Mouse (Mus musculus): ENCODE measurements at regions not wholly inside any gene's neighbourhood (a gene's known extent, or its start where the extent isn't known, plus 50 kb on each side); places are given as distances from the start of the nearest gene placed in this dataset.

DNA sequence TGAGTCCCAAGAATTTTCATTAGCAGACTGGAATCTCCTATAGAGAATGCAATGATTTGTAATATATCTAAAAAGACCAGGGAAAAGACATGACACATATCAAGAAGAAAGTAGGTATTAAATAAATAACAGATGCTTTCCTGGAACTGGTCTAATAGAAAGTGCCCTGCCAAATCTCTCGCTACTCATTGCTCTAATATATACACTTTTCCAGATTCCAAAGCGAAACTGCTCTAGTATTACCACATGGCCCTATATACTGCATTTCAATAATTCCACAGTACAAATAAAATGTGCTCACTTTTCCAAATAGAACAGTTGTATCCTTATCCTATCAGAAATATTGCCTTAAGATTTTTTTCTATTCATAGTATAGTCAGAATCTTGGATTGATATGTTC is 909.0 kb upstream of the Cited2 start:
- TF ChIP-seq EP300 (IDR thresholded peaks at IDR 0.05; ENCODE audit: low read depth) (no peak), CTCF (IDR thresholded peaks at IDR 0.05; ENCODE audit: low read depth) (no peak)
- Histone ChIP-seq H3K4me1 (ENCODE audit: insufficient read depth) (no peaks in the 10 kb centered on the region), H3K4me2 (ENCODE audit: low read depth, low read length) (no peak overlapping the region), H3K27ac (ENCODE audit: low read depth) (no peak overlapping the region), H3K9ac (replicated peaks) (no peak overlapping the region), H3K27me3 (ENCODE audit: insufficient read depth, low read length) (no peaks in the 10 kb centered on the region), H3K4me3 (ENCODE audit: low read depth, low read length) (no peak overlapping the region), H3K9me3 (ENCODE audit: low read length) (no peaks in the 10 kb centered on the region), H3K36me3 (replicated peaks; ENCODE audit: insufficient read depth, low read length) (no peaks in the 10 kb centered on the region)
- ATAC-seq (no peak), DNase-seq (no peak)
- 77% methylated on average over 2 of the region's 2 CpGs for WGBS (ENCODE audit: insufficient replicate concordance)

DNA sequence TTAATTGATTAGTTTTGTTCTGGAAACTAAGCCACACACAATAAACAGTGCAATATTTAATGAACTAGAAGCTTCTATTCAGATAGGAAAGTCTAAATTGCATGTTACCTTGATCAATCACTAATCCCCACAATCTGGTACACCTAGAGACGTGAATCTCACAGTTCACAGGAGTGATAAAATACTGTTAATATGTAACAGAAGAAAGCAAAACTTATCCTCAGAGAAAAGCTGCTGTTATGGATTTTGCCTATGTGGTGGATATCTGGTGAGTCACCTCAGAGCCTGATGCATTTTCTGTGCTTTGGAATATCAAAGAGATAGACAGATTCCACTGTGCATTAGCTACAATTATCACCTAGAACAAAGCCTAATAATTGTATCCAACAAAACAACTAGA is 861.5 kb upstream of the Cited2 start:
- H3K9me3 ChIP-seq (ENCODE audit: low read length) = no peaks in the 10 kb centered on the region
- no peaks in the 10 kb centered on the region for H3K36me3 ChIP-seq (replicated peaks; ENCODE audit: insufficient read depth, low read length)
- H3K27ac ChIP-seq (ENCODE audit: low read depth) = no peak overlapping the region
- H3K4me2 ChIP-seq (ENCODE audit: low read depth, low read length) = no peak overlapping the region
- H3K4me3 ChIP-seq (ENCODE audit: low read depth, low read length) = no peak overlapping the region
- 71% methylated on average over 1 of the region's 1 CpGs for WGBS (ENCODE audit: insufficient replicate concordance)
- H3K9ac ChIP-seq (replicated peaks) = no peak overlapping the region
- no peak for TF ChIP-seq CTCF (IDR thresholded peaks at IDR 0.05; ENCODE audit: low read depth)
- no peak for TF ChIP-seq EP300 (IDR thresholded peaks at IDR 0.05; ENCODE audit: low read depth)
- no peak for DNase-seq
- ATAC-seq = no peak
- no peaks in the 10 kb centered on the region for H3K4me1 ChIP-seq (ENCODE audit: insufficient read depth)
- no peaks in the 10 kb centered on the region for H3K27me3 ChIP-seq (ENCODE audit: insufficient read depth, low read length)

DNA sequence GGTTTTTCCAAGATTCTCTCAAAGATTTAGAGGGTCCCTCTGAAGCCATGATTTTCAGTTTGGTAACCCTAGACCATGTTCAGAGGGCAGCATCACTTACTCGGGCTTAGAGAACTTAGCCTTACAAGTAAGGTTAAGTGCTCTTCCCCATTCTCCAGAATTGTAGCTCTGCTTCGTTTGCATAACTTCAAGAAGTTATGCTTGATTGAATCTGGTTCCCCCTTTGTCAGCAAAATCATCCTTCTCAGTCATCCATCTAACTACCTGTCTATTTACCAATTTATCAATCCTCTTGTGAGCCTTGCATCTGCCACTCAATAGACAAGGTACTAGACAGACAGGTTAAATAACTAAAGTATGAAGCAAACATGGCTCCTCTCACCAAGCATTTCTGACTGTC is 856.1 kb upstream of the Cited2 start:
- Histone ChIP-seq H3K9ac (replicated peaks) (no peak overlapping the region), H3K36me3 (replicated peaks; ENCODE audit: insufficient read depth, low read length) (no peaks in the 10 kb centered on the region), H3K27me3 (ENCODE audit: insufficient read depth, low read length) (no peaks in the 10 kb centered on the region), H3K4me1 (ENCODE audit: insufficient read depth) (no peaks in the 10 kb centered on the region), H3K27ac (ENCODE audit: low read depth) (no peak overlapping the region), H3K4me2 (ENCODE audit: low read depth, low read length) (no peak overlapping the region), H3K9me3 (ENCODE audit: low read length) (no peaks in the 10 kb centered on the region), H3K4me3 (ENCODE audit: low read depth, low read length) (no peak overlapping the region)
- WGBS (ENCODE audit: insufficient replicate concordance) = 58% methylated on average over 2 of the region's 2 CpGs
- no peak for DNase-seq
- TF ChIP-seq EP300 (IDR thresholded peaks at IDR 0.05; ENCODE audit: low read depth) = no peak
- no peak for TF ChIP-seq CTCF (IDR thresholded peaks at IDR 0.05; ENCODE audit: low read depth)
- no peak for ATAC-seq

DNA sequence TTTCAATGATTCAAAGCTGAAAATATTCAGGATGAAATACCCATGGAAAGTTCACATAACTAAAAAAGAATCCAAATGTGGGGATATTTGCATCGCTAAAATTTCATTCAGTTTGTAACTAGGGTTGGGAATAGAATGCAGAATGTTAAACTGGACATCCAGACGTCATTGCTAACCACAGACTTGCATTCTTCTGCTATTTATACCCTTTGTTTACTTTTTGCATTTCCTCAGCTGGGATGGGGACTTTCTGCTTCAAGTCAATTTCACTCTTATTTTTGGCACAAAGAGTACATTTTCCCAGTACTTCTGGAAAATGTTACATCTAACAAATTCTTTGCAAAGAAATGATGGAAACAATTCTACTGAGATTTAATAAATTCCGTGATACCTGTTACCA is 848.9 kb upstream of the Cited2 start:
- ATAC-seq (no peak), DNase-seq (no peak)
- Histone ChIP-seq H3K9me3 (ENCODE audit: low read length) (no peaks in the 10 kb centered on the region), H3K4me2 (ENCODE audit: low read depth, low read length) (no peak overlapping the region), H3K4me3 (ENCODE audit: low read depth, low read length) (no peak overlapping the region), H3K36me3 (replicated peaks; ENCODE audit: insufficient read depth, low read length) (no peaks in the 10 kb centered on the region), H3K27me3 (ENCODE audit: insufficient read depth, low read length) (no peaks in the 10 kb centered on the region), H3K27ac (ENCODE audit: low read depth) (no peak overlapping the region), H3K4me1 (ENCODE audit: insufficient read depth) (no peaks in the 10 kb centered on the region), H3K9ac (replicated peaks) (no peak overlapping the region)
- TF ChIP-seq CTCF (IDR thresholded peaks at IDR 0.05; ENCODE audit: low read depth) (no peak), EP300 (IDR thresholded peaks at IDR 0.05; ENCODE audit: low read depth) (no peak)
- 42% methylated on average over 3 of the region's 3 CpGs for WGBS (ENCODE audit: insufficient replicate concordance)

DNA sequence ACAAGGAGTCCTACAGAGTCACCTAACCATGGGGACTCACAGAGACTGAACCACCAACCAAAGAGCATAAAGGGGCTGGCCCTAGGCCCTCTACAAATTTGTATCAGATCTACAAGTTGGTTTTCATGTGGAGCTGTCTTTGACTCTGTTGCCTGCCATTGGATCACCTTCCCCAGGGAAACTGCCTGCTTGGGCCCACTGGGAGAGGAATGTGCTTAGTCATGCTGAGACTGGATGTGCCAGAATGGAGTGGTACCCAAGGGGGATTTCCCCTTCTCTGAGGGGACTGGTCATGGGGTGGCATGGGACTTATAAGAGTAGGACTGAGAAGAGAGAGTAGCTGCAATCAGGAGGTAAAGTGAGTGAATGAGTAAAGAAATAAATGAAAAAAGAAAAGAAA is 844.8 kb upstream of the Cited2 start:
- H3K27me3 ChIP-seq (ENCODE audit: insufficient read depth, low read length) = no peaks in the 10 kb centered on the region

DNA sequence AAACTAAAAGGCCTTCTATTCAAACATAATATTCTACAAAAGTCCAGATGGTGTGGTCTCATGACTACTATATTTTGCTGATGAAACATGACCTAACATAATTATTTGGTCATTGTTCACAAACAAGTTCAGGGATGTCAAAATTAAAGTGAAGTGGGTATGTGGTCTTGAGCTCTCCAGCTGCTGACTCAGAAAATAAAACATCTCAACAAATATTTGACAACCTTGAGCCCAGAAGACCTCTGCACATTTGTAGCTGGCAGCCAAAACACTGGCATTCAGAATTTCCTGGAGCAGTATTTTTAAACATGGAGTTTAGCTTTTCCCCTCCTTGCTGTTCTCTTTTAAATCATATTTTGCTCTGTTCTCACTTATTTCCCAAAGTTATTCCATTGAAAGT is 829.7 kb upstream of the Cited2 start:
- ATAC-seq (no peak), DNase-seq (no peak)
- TF ChIP-seq CTCF (IDR thresholded peaks at IDR 0.05; ENCODE audit: low read depth) (no peak), EP300 (IDR thresholded peaks at IDR 0.05; ENCODE audit: low read depth) (no peak)
- Histone ChIP-seq H3K4me2 (ENCODE audit: low read depth, low read length) (no peak overlapping the region), H3K9ac (replicated peaks) (no peak overlapping the region), H3K4me3 (ENCODE audit: low read depth, low read length) (no peak overlapping the region), H3K36me3 (replicated peaks; ENCODE audit: insufficient read depth, low read length) (no peaks in the 10 kb centered on the region), H3K27ac (ENCODE audit: low read depth) (no peak overlapping the region), H3K9me3 (ENCODE audit: low read length) (no peaks in the 10 kb centered on the region), H3K4me1 (ENCODE audit: insufficient read depth) (no peaks in the 10 kb centered on the region), H3K27me3 (ENCODE audit: insufficient read depth, low read length) (no peaks in the 10 kb centered on the region)

More for the DNA sequence above, 844.8 kb upstream of the Cited2 start:
- no peak for TF ChIP-seq CTCF (IDR thresholded peaks at IDR 0.05; ENCODE audit: low read depth)
- TF ChIP-seq EP300 (IDR thresholded peaks at IDR 0.05; ENCODE audit: low read depth) = no peak
- Histone ChIP-seq H3K36me3 (replicated peaks; ENCODE audit: insufficient read depth, low read length) (no peaks in the 10 kb centered on the region), H3K4me1 (ENCODE audit: insufficient read depth) (no peaks in the 10 kb centered on the region), H3K9me3 (ENCODE audit: low read length) (no peaks in the 10 kb centered on the region), H3K9ac (replicated peaks) (no peak overlapping the region), H3K4me2 (ENCODE audit: low read depth, low read length) (no peak overlapping the region), H3K27ac (ENCODE audit: low read depth) (no peak overlapping the region), H3K4me3 (ENCODE audit: low read depth, low read length) (no peak overlapping the region)
- DNase-seq (no peak), ATAC-seq (no peak)

DNA sequence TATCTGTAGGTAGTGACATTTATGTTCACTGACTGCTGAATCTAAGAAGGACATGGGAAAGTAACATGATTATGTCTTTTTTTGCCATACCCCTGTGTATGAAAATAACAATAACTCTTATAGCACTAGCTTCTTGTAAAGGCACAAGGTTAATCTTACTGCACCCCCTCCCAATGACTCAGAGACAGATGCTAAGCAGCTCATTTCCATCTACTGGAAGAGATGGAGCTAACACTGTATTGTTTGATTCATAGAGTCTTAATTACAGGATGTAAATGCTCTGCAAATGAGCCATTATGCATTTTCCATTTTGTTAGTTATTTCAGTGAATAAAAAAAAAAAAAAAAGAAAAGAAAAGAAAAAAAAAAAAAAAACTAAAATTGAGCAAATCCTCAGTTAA is 827.7 kb upstream of the Cited2 start:
- Histone ChIP-seq H3K27ac (ENCODE audit: low read depth) (no peak overlapping the region), H3K4me1 (ENCODE audit: insufficient read depth) (no peaks in the 10 kb centered on the region), H3K9ac (replicated peaks) (no peak overlapping the region), H3K27me3 (ENCODE audit: insufficient read depth, low read length) (no peaks in the 10 kb centered on the region), H3K9me3 (ENCODE audit: low read length) (no peaks in the 10 kb centered on the region), H3K4me2 (ENCODE audit: low read depth, low read length) (no peak overlapping the region), H3K36me3 (replicated peaks; ENCODE audit: insufficient read depth, low read length) (no peaks in the 10 kb centered on the region), H3K4me3 (ENCODE audit: low read depth, low read length) (no peak overlapping the region)
- TF ChIP-seq EP300 (IDR thresholded peaks at IDR 0.05; ENCODE audit: low read depth) (no peak), CTCF (IDR thresholded peaks at IDR 0.05; ENCODE audit: low read depth) (no peak)
- ATAC-seq (no peak), DNase-seq (no peak)

Measured in liver, postnatal 0 days (tissue).